Mouse (Mus musculus): ENCODE measurements around the gene Sf3b6. TPM values are rescaled to one million over a fixed set of nuclear protein-coding genes. Genes with fewer than 3 reads are reported as not detected.
"Not testable (repeated sequence)": the region's sequence is repeated elsewhere in the genome, so short reads cannot be mapped to it uniquely, and the experiment has no call there.

The Sf3b6 gene
- polyA plus RNA-seq (2017; shearing (Covaris generic)) = 100 to 1,000 TPM; 182 to 365 TPM

GRCm38 (mm10) chr12:4817361-4818101, at the start of gene Sf3b6:
Gene Sf3b6, plus strand, starts transcription at chr12:4817544.
- peak; percentile 99 for ATAC-seq

DNA sequence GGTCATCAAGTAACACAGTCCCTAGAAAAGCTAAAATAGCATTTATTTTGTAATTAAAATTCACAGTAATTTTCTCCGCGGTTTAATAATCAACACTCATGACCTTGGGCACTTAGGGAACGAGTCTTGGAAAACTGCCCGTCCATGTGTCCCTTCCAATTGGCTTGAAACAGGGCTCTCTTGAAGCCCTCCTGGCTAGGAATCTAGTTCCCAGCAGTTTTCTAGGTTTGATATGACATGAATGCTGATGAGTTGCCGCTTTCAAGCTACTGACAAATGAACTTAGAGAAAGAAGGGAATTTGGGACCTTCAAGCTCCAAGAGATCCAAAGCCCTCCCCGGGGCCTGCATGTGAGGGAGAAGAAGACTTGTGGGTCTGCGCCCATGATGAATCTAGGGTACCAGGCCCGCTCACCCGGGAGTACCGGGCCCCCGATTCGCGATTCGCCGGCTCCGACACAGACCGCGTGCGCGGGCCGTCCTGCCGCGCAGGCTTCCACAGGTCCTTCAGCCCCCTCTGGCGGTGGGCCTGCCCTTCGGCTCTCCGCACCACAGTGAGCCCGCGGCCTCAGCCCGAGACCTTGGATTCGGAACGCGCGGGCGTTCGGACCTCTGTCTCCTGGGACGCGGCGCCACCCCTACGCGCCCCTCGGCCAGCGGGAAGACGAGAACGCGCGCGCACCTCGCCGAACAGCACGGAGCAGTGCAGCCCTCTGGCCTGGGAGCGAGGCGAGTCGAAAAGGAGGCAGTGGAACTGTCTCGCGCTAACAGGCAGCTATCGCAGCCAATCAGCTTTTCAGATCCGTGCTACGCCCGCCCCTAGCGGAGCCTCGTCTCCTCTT, 48.6 kb upstream of the Sf3b6 start, which contains the start of the genes Pfn4 and Fam228b:
Gene Pfn4, plus strand, starts transcription at position 531 of the 841 bp plus-strand sequence.
Gene Fam228b, minus strand, starts transcription at position 776 of the 841 bp plus-strand sequence.
- ATAC-seq = peak; percentile 99

DNA sequence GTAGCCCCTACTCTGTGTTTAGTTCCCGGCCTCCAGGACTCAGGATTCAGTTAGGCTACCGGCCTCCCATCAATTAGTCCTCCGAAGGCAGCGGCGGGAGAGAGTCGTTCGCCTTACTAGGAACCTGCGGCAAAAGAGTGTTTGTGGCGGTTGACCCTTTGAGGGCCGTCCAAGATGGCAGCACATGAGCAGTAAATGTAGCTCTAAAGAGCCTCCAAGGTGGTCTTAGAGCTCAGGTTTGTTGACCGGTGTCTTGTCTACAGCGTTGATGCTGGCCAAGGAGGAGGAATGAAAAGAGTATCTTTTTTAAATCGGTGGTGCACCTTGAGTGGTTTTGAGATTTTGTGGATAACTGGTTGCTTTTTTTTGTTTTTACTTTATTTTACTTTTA, 48.0 kb upstream of the Sf3b6 start:
- peak; percentile 10 for ATAC-seq

DNA sequence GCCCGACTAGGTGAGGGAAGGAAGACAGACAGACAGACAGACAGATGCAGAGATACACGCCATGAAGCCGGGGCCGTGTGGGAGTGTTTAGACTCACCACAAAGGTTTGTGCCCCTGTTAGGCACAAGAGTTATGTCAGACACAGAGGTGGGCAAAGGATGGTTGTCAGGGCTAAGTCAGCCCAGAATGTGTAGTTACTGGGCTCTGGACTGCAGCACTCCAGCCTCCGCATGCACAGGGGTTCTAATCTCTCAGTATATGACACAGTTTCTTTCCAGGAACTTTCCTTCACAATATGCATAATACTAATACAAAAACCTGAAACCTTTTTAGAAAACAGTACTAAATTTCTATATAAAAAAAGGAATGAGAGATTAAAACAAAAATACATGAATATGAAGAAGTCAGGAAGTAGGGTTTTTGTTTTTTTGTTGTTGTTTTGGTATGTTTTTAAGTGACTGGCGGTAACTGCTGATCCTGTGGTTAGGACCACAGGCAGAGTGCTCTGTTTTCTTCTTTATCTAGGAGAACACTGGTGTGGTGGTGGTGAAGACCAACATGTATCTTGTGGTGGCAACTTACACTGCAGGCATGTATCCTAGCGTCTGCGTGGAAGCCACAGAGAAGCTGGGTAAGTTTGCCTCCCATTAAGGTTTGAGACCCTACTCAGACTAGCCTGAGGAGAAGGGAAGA, 42.3 kb upstream of the Sf3b6 start:
- no peak for ATAC-seq

DNA sequence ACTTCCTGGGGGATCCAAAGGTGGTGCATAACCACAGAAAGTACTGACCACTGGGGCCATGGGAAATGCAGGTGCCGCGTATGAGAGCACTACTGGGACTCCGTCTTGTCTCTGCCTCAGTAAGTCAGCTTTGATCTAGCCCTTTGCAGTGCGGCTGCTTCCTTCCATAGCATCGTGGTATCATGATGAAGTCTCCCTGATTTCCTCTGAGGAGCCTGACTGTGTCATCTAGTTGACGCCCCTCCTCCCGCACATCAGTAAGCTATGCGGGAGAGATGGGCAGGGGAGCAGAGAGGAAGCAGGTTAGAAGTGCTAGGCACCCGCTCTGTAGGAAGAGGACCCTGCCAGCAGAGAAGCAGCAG, 41.8 kb upstream of the Sf3b6 start:
- no peak for ATAC-seq

GRCm38 (mm10) chr12:4777734-4778133, 39.6 kb upstream of the Sf3b6 start:
- ATAC-seq = no peak

- no peak for ATAC-seq
These were observed 37.1 kb upstream of the Sf3b6 start for GRCm38 (mm10) chr12:4780245-4780644.

- ATAC-seq = no peak
These were observed 36.1 kb upstream of the Sf3b6 start for GRCm38 (mm10) chr12:4781270-4781669.

DNA sequence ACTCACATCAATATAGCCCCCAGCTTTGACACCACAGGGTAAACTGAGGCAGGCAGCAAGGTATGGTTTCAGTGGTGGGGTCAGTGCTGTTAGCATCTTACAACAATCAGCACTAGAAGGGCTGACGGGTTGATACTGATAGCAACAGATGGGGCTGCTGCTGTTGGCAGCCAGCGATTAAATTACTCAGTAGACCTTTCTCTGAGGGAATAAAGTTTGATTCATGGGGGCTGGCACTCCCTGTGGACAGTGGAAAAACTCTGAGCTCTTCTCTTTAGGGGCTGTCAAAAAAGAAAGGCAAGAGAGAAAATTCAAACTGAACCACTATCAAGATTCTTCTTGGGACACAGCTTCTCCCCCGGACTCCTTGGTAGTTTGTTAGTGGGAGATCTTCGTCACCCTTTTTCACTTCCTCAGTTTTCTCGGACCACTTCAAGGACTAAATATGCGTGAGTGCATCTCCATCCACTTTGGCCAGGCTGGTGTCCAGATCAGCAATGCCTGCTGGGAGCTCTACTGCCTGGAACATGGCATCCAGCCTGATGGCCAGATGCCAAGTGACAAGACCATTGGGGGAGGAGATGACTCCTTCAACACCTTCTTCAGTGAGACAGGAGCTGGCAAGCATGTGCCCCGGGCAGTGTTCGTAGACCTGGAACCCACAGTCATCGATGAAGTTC, 35.5 kb upstream of the Sf3b6 start:
- not testable (repeated sequence) for ATAC-seq

DNA sequence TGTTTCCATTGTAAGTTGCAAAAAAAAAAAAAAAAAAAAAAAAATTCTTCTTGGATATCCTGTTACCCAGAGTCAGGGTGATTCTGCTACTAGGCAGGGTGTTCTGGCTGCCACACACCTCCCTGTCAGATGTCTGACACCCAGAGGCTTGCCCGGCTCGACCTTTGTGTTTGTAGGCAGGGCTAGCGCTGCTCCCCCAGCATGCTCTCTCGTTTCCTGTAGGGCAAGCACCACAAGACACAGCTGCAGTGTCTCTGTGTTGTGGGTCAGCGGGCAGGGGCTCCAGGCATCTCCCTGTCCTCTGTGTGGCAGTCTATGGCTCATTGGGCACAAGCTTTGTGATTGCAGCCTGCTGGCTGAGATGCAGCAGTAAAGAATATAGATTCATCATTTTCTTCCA, 33.7 kb upstream of the Sf3b6 start:
- ATAC-seq = no peak

DNA sequence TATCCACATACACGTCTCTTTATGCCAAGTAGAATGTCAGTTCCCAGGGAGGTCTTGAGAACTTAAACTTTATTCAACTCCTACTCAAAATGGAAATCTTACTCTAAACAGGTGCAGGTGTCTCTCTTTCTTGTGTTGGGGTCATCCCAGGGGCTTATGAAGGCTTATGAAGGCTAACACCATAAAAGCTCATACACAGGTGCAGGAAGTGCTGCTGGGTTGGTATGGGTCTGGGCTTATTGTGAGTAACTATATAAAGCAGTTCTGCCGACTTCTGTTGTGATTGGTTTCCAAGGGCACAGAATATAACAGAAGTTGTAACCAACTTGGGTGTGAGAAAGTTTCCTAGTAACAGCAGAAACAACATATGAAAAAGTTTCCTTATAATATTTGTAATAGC, 32.9 kb upstream of the Sf3b6 start:
- ATAC-seq = no peak

DNA sequence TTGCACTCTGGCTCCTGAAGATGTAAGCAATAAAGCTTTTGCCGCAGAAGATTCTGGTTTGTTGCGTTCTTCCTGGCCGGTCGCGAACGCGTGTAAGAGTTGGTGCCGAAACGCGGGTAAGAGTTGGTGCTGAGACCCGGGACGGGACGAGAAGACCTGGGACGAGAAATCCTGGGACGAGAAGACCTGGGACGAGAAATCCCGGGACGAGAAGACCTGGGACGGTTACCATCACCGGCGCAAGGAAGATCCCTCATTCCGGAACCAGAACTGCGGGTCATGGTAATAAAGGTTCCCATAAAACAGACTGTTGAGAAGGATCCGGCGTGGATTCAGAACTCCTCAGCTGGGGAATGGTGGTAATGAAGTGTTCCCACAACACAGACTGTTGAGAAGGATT, 29.2 kb upstream of the Sf3b6 start:
- not testable (repeated sequence) for ATAC-seq

GRCm38 (mm10) chr12:4793718-4794117, 23.6 kb upstream of the Sf3b6 start:
- ATAC-seq = no peak

- ATAC-seq = not testable (repeated sequence)
These were observed 19.9 kb upstream of the Sf3b6 start for GRCm38 (mm10) chr12:4797471-4797870.

GRCm38 (mm10) chr12:4811036-4811435, 6.3 kb upstream of the Sf3b6 start:
- ATAC-seq = no peak

DNA sequence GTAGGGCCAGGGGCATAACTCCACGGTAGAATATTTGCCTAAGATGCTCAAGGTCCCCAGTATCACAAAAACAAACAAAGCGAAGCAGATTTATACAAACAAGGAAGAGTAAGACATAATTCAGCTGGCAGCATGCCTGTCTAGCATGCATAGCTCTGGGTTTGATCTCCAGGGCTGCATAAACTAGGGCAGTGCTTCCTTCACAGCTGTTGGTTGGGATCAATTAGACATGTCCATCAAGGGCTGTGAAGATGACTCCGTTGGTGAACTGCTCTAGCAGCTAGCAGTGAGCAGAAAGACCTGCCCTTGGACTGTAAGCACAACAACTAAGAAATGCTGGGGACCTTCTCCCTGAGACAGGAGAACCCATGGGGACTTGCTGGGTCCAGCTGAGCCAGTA, 5.6 kb upstream of the Sf3b6 start:
- ATAC-seq = no peak

GRCm38 (mm10) chr12:4813636-4814035, 3.7 kb upstream of the Sf3b6 start:
- ATAC-seq = no peak

GRCm38 (mm10) chr12:4816680-4817360, 524 bp upstream of the Sf3b6 start:
- peak; percentile 30 for ATAC-seq

DNA sequence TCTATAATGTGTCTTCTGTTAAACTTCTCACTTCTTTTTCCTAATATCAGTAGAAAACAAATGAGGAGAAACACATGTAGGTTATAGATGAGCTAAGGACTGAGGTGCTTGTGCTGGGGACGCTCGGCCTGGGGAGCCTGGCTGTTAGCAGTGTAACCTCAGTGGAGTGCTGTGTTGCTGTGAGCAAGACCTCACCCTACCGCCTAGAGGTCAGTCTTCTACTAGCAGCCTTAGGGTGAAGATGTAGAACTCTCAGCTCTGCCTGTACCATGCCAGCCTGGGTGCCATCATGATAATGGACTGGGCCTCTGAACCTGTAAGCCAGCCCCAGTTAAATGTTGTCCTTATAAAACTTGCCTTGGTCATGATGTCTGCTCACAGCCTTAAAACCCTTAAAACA, 9.9 kb downstream of the Sf3b6 start:
- no peak for ATAC-seq

GRCm38 (mm10) chr12:4836959-4837358, 19.6 kb downstream of the Sf3b6 start:
- ATAC-seq = no peak

DNA sequence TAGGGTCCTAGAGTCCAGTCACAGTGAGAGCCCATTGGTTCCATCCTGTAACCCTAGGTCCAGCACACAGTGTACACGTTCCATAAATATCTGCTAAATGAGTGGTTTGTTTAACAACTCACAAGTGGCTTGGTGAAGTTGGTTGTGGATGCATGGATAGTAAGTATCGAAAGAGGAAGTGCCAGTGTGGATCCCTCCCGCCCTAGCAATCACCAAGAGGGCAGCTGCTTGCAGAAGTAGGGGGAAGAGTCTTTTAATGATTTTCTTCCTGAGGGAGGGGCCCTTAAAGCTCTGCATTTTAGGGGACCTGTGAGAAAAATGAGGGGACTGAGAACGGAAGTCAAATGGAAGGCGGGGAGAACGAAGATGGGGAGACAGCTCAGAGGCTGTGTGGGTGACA, 22.7 kb downstream of the Sf3b6 start:
- no peak for ATAC-seq

- ATAC-seq = no peak
These were observed 23.4 kb downstream of the Sf3b6 start for GRCm38 (mm10) chr12:4840741-4841140.

Measured in CD4-positive, CD25-positive, alpha-beta regulatory T cell, adult 4 months (primary cell).